Mouse (Mus musculus) hematopoietic stem cell, adult 5-6 weeks (primary cell): ENCODE data around the gene Tnrc18. TPM values are rescaled to one million over a fixed set of nuclear protein-coding genes. Genes with fewer than 3 reads are reported as not detected.

Source experiments
- ATAC-seq, 2 experiments: fragments of 125-278 bp in 1 of 2; replicated peaks in 1 of 2; 2 replicates each; pipeline ENCODE4 v1.8.0; 2016 to 2017; ENCODE audit warnings: inconsistent platforms in 2 of 2, mild to moderate bottlenecking in 2 of 2, moderate number of reproducible peaks in 2 of 2, low read depth in 1 of 2, moderate TSS enrichment in 1 of 2; ENCODE audit not compliant: low FRiP score in 2 of 2, poor library complexity in 2 of 2, severe bottlenecking in 2 of 2, insufficient read depth in 1 of 2, low TSS enrichment in 1 of 2
- total RNA-seq: library from RNA; stranded (forward); fragments of 172-1452, 232-1000 nt; gene quantifications from 2 replicates; pipeline ENCODE4 v1.2.3, GENCODE M21; 2017

Tnrc18 gene
- total RNA-seq, 1 experiment from 2014 or later, result 21.4 TPM

DNA sequence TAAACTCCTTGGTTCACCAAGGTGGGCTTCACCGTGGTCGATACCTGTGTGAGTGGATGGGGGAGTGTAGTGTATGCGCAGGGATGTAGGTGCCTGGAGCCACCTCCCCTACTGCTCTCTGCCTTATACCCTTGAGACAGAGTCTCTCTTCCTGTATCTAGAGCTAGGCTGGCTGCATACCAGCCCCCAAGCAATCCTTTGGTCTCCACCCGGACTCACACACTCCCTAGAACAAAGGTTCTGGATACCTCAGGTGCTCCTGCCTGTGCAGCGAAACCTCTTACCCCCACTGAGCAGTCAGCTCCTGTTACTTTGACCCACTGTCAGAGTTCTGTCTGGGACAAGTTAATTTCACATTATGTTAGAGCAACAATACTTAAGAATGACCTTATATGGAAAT, 8.2 kb upstream of the Tnrc18 start:
- no peak for ATAC-seq

DNA sequence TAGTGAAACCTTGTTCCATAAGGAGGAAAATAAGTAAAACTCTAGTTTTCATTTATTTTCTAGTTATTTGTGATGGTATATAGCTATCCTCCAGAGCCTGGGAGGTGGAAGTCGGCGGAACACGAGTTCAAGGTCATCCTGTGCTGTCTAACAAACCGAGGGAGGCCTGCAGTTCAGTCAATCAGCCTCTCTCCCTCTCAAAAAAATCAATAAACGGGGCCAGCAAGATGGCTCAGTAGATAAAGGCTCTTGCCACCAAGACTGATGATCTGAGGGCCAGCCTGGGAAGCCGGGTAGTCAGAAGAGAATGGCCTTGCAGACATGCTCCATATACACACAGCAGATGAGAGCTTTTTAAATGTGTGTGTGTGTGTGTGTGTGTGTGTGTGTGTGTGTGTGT, 6.6 kb upstream of the Tnrc18 start:
- no peak for ATAC-seq

DNA sequence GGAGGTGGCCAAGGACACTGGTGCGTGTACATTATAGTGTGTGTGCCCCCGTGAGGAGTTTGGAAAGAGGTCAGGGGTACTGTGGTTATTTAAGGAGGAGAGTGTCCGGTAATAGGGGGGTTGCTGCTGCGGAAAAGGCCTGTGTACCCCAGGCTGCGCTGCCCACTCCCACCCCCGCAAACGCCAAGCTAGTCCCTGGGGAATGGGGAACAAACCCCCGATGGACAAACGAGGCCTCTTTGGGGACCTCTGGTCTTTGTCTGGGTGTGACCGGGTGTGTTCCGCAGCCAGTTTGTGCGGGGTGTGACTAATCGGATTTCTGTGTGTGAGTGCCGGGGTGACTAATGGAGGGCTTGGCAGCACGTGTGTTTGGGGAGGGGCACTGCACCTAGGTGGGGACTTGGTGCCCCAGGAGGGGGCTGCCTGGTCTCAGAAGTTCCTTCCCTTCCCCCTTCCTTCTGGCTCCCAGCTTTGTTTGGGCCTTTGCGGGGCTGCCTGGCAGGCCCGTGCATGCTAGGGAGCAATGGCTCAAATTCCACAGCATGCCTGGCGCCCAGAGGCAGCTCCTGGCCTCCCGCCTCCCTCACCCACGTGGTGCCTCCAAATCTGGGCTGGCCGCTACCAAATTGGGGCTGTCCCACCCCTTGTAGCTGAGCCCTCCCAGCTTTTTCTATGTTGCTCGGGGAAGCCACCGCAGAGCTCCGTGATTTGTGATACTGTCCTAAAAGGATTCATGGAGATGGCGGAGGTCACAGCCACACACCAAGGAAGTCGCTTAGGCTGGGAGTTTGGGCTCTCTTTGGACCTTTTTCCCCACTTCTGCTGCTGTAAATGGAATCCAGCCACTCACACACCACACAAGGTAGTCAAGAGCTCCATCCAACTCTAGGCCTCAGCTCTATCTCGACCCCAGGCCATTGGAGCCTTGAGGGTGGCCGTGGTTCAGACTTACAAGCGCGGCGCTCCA, 5.9 kb upstream of the Tnrc18 start:
- no peak for ATAC-seq

DNA sequence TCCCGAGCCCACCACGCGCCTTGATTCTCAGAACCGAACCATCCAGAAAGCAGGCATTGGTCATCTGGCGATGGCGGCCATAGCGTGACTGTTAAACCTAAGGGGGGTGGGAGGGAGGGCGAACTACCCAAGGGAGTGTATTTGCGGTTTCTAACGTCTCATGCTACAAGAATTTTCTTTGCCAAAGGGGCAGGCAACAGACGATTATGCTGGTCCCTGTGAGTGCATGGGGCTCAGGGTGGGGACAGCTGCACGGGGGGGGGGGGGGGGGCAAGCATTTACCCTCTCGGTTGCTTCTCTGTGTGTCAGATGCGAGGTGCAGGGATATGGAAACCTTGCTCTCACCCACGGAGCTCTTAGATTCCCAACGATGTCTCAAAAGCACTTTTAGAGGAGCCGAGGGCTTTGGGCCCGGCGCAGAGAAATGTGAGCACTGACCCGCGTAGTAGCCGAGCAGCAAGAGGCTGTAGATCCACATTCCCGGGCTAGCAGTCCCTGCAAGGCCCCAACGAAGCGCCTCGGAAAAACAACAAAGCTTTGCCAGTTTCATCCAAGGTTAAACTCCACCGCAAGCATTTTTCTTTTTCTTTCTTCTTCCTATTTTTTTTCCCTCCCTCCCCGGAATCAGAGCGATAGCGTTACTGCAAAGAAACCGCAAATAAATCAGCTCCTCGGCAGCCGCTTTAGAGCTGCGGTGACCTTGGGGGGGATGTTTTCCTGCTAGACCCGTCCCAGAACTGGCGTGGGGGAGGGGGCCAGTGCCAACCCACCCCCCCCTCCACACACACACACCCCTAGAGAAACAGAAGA, 5.0 kb upstream of the Tnrc18 start:
- no peak for ATAC-seq

DNA sequence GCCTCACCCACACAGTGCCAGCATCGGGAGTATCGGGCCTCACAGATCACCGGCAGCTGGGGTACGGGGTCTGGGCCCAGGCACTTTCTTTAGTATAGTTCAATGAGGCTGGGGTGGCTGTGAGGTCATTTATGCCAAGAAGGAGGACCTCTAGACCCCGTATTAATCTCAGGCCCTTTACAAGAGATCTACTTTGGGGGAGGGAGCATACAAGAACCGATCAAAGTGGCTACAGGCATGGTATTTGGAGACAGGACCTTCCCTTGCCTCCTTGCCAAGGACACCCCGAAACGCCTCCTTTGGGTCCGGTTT, 4.5 kb upstream of the Tnrc18 start:
- no peak for ATAC-seq

DNA sequence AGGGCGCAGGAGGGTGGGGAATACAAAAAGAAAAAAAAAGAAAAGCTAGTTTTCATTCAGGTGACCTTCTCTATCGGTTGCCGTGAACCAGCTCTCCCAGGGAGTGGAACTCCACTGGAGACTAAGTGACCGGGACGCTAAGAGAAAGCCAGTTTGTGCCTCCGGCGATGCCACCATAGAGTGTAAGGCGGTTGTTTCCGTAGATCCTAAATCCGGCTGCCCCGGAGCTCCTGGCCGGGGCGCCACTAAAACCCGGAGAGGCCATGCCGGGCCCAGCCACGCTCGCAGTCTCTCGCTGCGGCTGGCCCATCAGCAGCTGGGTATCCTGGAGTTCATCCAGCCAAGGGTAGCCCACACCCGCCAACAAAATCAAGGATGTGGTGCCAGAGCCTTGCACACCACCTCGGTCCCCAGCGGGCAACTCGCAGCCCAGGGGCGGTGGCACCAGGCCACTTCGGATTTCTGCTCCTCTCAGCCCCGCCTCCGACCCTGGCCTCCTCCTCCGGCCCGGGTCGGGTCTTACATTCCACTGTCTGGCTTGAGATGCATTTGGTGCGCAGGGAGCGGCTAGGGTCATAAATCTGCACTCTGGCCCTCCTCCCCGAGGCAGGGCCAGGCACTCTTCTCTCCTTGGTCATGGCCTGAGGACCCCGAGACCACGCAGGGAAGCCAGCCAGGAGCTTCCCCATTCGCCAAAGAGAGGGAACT, 4.0 kb upstream of the Tnrc18 start:
- peak; percentile 54 for ATAC-seq

DNA sequence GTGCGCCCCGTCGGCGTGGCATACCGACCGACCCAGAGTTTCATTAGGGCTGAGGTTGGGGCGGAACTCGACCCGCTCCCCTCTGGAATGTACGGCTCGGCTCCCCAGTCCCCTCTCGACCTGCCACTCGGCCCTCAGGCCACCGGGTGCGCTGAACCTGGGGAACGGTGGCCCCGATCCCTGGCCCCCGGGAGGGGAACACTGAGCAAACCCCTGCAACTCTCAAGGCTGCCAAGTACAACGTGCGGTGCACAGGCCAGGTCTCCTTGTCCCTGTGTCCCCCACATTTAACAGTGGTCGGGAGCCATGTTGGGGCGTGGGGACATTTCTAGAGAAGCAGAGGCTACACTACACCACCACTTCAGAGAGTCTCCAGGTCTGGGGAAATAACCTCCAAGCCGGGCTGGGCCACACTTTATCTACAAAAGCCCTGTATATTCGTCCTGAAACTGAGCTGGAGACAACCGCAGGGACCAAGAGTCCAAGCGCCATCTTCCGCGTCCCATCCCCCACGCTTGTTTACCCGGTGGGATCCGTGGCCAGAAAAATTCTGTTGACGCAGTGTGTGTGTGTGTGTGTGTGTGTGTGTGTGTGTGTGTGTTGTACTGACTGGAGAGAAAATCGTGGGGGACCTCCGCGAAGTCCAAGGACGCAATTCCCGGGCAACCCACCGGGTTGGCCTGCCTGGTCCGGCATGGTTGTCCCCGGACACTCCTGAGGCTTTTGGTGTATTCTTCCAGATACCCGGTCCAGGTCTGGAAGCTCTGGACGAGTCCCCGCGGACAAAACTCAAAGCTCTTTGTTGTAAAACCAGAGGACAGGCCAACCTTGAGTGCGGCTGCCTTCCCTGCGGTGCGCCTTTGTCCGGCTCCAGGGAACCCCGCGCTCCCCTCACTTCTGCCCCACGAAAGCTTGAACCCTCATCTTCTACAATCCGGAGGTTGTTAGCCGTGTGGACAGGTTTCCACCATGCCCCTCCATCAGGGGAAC, 3.1 kb upstream of the Tnrc18 start:
- ATAC-seq, result no peak

DNA sequence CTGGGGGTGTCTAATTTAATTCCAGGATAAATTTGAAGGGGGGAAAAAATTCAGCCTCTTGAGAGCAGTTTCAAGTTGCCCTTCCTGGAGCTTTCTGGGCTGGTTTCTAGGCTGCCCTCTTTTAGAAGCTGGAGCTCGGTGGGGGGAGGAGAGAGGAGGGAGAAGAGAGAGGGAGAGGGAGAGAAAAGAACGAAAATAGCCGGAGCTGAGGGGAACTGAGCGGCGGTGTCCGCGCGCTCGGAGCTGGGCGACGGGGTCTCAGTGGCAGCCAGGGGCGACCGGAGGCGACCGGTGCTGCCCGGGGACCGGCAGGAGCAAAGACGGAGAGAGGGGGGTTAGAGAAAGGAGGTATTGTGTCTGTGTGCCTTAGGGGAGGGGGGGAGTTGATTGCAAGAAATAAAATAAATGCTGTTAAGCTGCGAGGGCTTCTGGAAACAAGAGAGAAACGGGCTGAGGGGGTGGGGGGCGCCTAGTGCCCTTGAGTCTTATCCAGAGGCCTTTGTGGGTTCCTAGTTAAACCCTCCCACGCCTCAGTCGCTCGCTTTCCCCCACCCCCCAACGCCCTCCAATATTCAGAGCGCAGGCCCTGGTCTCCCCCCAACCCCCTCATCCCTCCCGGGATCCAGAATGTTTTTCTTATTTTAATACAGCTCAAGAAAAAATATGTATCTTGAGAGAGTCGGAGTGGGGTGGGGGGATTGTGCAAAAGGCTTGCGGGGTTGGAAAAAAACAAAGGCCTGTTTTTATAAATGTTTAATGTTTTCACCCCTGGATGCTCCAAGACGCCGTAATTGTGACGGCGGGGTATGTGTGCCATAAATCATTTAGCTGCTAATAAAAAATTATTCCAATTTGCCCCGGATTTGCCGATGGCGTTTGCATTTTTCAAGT, 2.2 kb upstream of the Tnrc18 start:
- ATAC-seq, result no peak

DNA sequence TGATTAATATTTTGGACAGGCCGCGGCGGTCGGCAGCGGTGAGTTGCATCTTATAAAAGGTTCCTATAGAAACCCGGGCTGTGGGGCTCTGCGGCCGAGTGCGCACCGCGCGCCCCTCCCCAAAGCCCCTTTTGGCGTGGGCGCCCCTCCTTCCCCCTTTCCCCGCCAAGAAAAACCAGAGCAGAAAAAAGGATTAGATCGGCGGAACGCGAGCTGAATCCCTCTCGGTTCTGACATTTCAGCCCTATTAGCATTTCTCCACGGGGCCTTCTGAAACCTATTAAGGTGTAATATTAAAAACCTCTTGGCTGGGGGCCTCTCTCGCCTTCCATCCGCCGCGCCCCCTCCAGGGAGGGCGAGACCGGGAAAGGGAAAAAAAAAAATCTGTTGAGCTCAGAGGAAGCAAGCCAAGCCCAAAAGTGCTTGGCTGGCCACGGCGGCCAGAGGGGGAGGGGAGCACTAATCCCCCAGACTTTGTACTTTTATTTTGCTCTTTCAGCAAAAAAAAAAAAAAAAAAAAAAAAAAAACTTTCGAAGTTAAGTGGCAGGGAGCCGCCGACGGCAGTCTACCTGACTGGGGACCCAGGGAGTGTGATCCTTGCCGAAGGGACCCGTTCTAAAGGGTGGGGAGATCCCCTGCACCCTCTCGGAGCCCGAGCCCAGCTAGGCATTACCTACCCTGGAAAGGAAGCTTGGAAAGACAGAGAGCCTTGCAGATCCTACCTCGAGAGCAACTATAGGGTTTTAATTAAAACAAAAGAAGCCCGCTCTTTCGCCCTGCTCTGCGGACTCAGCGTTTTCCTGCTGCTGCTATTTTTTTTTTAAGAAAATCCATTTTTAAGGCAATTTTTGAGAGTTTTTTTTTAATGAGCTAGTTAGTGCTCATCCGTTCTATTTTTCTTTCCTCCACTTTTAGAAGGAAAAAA, 1.2 kb upstream of the Tnrc18 start:
- ATAC-seq, result no peak

DNA sequence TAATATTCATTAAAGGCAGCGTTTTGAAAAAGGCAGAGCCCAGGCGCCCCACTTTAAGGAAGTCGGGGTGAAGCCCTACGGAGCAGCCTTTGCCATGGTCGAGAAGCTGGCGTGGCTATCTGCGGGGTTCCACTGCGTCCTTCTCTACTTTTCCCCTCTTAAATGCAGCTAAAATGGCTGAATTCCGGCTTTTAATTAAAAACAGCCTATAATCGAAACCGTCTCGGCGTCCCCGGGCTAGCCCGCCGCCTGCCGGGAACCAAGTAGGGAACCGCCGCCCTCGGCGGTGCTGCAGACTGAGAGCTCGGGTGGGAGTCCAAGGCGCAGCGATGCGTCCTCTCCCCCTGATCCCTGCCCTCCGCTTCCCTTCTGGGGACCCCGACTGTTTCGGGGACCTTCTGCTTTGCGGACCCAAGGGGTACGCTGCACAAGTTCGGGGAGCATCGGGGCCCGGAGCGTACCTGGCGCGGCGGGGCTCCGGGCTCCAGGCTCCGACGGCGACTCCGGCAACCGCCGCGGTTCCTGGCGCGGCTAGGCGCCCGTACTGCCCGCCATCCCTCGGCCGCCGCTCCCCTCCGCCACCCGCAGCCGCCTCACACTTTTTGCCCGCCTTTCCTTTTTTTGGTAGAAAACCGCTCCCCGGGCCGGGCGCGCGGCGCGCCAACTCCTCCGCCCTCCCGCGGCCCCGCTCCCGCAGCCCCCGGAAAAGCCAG, 495 bp downstream of the Tnrc18 start:
- no peak for ATAC-seq

DNA sequence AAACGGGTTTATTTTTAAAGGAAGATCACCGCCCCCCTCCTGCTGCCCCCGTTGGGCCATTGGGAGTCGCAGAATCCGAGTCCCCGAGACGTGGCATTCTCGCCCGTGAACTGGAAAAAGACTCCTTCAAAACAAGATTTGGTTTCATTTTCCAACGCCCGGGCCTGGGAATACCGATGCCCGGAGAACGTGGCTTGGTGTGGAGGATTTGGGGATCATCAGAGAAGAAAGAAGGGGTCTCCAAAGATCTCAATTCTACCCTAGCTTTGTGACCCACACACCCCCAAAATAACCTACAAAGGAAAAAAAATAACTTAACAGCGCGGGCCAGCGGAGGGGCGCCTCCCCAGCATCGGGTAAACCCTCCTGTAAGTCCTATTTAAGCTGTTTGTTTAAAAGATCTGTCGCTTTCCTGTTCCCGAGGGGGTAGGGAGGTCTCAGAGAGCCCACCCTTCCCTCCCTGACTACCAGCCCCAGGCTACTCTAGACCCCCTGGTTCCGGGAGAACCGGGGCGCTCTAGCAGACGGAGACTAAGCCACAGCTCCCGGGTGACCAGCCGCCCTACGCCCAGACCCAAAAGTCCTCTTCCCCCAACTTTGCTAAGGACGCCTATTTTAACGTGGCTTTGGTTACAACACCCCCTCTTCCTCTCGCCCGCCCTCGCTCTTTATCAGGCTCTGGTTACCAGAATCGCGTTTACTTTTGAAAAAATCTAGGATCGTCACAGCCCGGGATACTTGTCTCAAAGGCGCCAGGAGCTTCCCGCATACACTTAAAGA, 1.2 kb downstream of the Tnrc18 start:
- no peak for ATAC-seq

DNA sequence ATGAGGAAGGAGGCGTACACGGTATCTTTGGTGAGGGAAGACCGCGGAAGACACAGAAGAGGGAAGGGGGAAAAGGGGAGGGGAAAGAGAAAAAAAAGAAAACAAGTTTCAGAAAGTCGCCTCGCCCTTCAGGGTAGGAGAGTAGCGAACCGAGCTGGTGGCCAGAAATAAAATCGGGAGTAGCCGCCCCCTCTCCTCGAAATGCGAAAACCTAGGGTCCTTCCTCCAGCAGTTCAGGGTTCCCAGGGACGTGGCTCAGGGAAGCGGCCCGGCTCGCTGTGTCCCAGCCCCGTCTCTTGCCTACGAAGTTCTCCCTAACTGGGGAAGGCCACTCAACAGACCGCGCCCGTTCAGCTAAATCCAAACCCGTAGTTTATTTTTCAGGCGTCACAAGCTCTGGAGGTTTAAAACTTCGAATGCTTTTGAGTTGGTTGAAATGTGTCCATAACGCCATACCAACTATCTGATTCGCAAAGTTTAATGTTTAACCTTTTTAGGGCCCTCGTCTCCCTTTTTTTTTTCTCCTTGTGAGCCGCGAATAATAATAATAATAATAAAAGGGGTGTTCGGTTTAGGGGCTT, 2.0 kb downstream of the Tnrc18 start:
- ATAC-seq, result 0 out of 4 replicates have a peak, but pooled peaks of 1 of the 2 experiments have one; percentile 23

DNA sequence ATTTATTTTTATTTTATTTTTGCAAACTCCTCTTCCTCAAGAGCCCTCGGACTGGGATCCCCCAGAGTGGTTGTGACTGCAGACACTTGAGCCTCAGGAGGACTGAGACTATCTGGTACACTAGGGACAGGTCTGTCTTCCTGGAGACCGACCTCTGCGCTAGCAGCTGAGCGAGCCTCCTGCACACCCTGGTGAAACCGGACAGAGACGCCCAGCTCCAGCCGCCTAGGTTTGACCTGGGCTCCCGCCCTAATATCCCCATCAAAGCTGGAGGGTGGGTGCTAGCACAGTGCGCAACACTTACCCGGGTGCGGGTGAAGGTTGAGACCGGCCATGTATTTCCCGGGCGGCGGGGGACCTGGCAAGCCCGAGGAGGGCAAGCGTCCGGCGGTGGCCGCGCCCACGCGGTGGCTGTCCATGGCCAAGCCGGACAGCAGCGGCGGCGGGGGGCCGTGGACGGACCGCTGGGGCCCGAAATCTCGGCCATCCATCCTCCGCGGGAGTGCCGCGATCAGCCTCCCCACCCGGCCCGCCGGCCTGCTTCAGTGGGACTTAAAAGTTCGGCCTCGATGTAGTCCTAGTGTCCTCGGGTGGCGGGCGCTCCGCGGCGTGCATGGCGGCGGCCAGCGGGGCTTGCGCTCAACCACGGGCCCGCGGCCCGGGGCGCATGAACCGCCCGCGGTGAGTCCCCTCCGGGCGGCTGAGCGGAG, 2.6 kb downstream of the Tnrc18 start:
- ATAC-seq, result no peak
